Mouse (Mus musculus) kidney, adult 2 months (tissue): ENCODE measurements at regions not wholly inside any gene's neighbourhood (a gene's known extent, or its start where the extent isn't known, plus 50 kb on each side); places are given as distances from the start of the nearest gene placed in this dataset.

Experiments used
- CTCF ChIP-seq: fragments of 200-500 bp; conservative IDR thresholded peaks from 2 replicates; pipeline ENCODE4 v1.5.1; 2011; ENCODE audit warnings: low read depth, mild to moderate bottlenecking, control low read depth, low read length, moderate library complexity, mixed read lengths; ENCODE audit not compliant: insufficient read depth, insufficient read length
- POLR2A ChIP-seq: fragments of 200-500 bp; IDR thresholded peaks from one replicate; pipeline ENCODE4 v1.6.1; 2011; ENCODE audit warnings: low read depth, low read length, control low read depth

- no peak for TF ChIP-seq CTCF
- TF ChIP-seq POLR2A = no peak
Measured at GRCm38 (mm10) chr15:62823861-62824518, 1021.0 kb downstream of the Gsdmc2 start.
